Mouse (Mus musculus) 3134 (cell line): Measurements from ENCODE around the gene Chd6.
"Not testable (repeated sequence)": the region's sequence is repeated elsewhere in the genome, so short reads cannot be mapped to it uniquely, and the experiment has no call there.

Experiments
- DNase-seq: peaks from one replicate; pipeline ENCODE4 v3.0.0-alpha.2; 2011; ENCODE audit warnings: low spot score; ENCODE audit not compliant: insufficient read length; ENCODE audit errors: extremely low read depth

The Chd6 gene

GRCm38 (mm10) chr2:160990339-160991070 is 118.4 kb downstream of the Chd6 start:
- no peak for DNase-seq

- DNase-seq, result no peak
Measured at GRCm38 (mm10) chr2:160987503-160987902, 121.4 kb downstream of the Chd6 start.

GRCm38 (mm10) chr2:160982636-160983035 is 126.2 kb downstream of the Chd6 start:
- DNase-seq, result no peak

GRCm38 (mm10) chr2:160981791-160982190 is 127.1 kb downstream of the Chd6 start:
- DNase-seq, result no peak

- DNase-seq, result peak; percentile 54
Measured at GRCm38 (mm10) chr2:160978651-160979050, 130.2 kb downstream of the Chd6 start.

- no peak for DNase-seq
Measured at GRCm38 (mm10) chr2:160977248-160977647, 131.6 kb downstream of the Chd6 start.

GRCm38 (mm10) chr2:160973648-160974215 is 135.1 kb downstream of the Chd6 start:
- DNase-seq, result no peak

- DNase-seq, result no peak
Measured at GRCm38 (mm10) chr2:160972103-160972792, 136.6 kb downstream of the Chd6 start.

- DNase-seq, result no peak
Measured at GRCm38 (mm10) chr2:160962149-160962548, 146.7 kb downstream of the Chd6 start.

- no peak for DNase-seq
Measured at GRCm38 (mm10) chr2:160960956-160961646, 147.8 kb downstream of the Chd6 start.

GRCm38 (mm10) chr2:160959901-160960300 is 149.0 kb downstream of the Chd6 start:
- DNase-seq, result no peak

GRCm38 (mm10) chr2:160958737-160959136 is 150.1 kb downstream of the Chd6 start:
- DNase-seq, result no peak

- not testable (repeated sequence) for DNase-seq
Measured at GRCm38 (mm10) chr2:160957801-160958200, 151.1 kb downstream of the Chd6 start.

GRCm38 (mm10) chr2:160957307-160957706 is 151.6 kb downstream of the Chd6 start:
- not testable (repeated sequence) for DNase-seq

- DNase-seq, result no peak
Measured at GRCm38 (mm10) chr2:160955331-160955730, 153.5 kb downstream of the Chd6 start.

GRCm38 (mm10) chr2:160954541-160954940 is 154.3 kb downstream of the Chd6 start:
- DNase-seq, result no peak

GRCm38 (mm10) chr2:160953131-160953873 is 155.6 kb downstream of the Chd6 start:
- no peak for DNase-seq

GRCm38 (mm10) chr2:160951595-160951994 is 157.3 kb downstream of the Chd6 start:
- no peak for DNase-seq

GRCm38 (mm10) chr2:160942443-160942842 is 166.4 kb downstream of the Chd6 start:
- no peak for DNase-seq

GRCm38 (mm10) chr2:160940930-160941709 is 167.8 kb downstream of the Chd6 start:
- DNase-seq, result no peak
